Mouse (Mus musculus) brain, embryonic 14.5 days (tissue): ENCODE measurements around the gene Slc5a5.

ENCODE experiments used
- CTCF ChIP-seq: fragments of 200-500 bp; IDR thresholded peaks from 2 replicates; pipeline ENCODE4 v1.5.1; 2012; ENCODE audit warnings: inconsistent platforms, mild to moderate bottlenecking, moderate library complexity, borderline replicate concordance; ENCODE audit not compliant: insufficient read depth, insufficient read length; ENCODE audit errors: extremely low read depth
- POLR2A ChIP-seq: fragments of 200-500 bp; IDR thresholded peaks from 2 replicates; pipeline ENCODE4 v1.6.1; 2012; ENCODE audit warnings: mild to moderate bottlenecking, inconsistent platforms, borderline replicate concordance; ENCODE audit not compliant: poor library complexity, insufficient read depth, insufficient read length, severe bottlenecking; ENCODE audit errors: extremely low read depth

DNA sequence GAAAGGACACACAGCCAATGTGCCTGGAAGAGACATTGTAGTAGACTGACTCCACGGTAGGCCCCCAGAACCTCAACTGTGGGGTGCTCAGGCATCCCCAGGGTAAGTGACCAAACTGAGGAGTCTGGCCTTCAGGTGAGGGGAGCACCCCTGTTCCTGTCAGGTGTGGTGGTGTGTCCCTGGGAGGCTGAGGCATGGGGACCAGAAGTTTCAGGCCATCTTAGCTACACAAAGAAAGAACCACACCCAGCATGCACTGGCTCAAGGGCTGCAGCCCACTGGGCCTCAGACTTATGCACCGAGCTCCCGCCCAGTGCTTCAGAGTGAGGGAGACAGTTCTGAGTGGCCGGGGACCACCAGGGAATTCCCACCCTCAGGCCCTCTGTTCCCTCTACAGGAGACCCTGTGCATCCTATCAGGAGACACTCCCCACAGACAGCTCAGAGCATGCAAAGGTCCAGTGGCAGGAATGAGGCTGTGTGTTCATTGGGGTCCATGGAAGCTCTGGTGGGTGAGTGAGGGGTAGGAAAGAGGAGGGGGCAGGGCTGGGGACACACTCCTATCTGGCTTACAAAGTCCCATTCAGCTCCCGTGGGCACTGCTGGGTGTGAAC is 21.3 kb downstream of the Slc5a5 start:
- TF ChIP-seq POLR2A (no peak), CTCF (no peak)
